Mouse (Mus musculus) E14TG2a.4 (cell line): ENCODE measurements around the gene Slc25a21.

Experiments
- H3K27me3 ChIP-seq: 2 replicates; pipeline ENCODE4 v1.6.1; 2014; ENCODE audit warnings: low read length, control low read depth; ENCODE audit not compliant: insufficient read depth
- H3K36me3 ChIP-seq: 2 replicates; pipeline ENCODE4 v1.6.1; 2014; ENCODE audit warnings: low read length, control low read depth; ENCODE audit not compliant: insufficient read depth
- H3K4me1 ChIP-seq: replicated peaks from 2 replicates; pipeline ENCODE4 v1.6.1; 2014; ENCODE audit warnings: low read depth, low read length, control low read depth
- H3K4me3 ChIP-seq: replicated peaks from 2 replicates; pipeline ENCODE4 v1.5.1; 2014; ENCODE audit warnings: mild to moderate bottlenecking, low read length
- H3K9me3 ChIP-seq: 2 replicates; pipeline ENCODE4 v1.6.1; 2014; ENCODE audit warnings: low read length, control low read depth
- CTCF ChIP-seq: conservative IDR thresholded peaks from 2 replicates; pipeline ENCODE4 v1.5.1; 2014; ENCODE audit warnings: low read length
- NANOG ChIP-seq: IDR thresholded peaks from 2 replicates; pipeline ENCODE4 v1.6.1; 2014; ENCODE audit warnings: borderline replicate concordance, low read length, mixed read lengths
- POU5F1 ChIP-seq: IDR thresholded peaks from 2 replicates; pipeline ENCODE4 v1.6.1; 2014; ENCODE audit warnings: low read length, borderline replicate concordance

Slc25a21 gene

GRCm38 (mm10) chr12:57019737-57020136 lies 177.5 kb downstream of the Slc25a21 start:
- no peak overlapping the region for H3K4me3 ChIP-seq
- no peaks in the 10 kb centered on the region for H3K27me3 ChIP-seq
- no peaks in the 10 kb centered on the region for H3K9me3 ChIP-seq
- H3K4me1 ChIP-seq: no peaks in the 10 kb centered on the region
- no peak for TF ChIP-seq POU5F1
- no peak for TF ChIP-seq CTCF
- no peak for TF ChIP-seq NANOG
- no peaks in the 10 kb centered on the region for H3K36me3 ChIP-seq

- no peak overlapping the region for H3K4me3 ChIP-seq
- no peaks in the 10 kb centered on the region for H3K4me1 ChIP-seq
- TF ChIP-seq CTCF: no peak
- no peak for TF ChIP-seq POU5F1
- no peak for TF ChIP-seq NANOG
- H3K9me3 ChIP-seq: no peaks in the 10 kb centered on the region
- no peaks in the 10 kb centered on the region for H3K27me3 ChIP-seq
- no peaks in the 10 kb centered on the region for H3K36me3 ChIP-seq
These were observed 180.4 kb downstream of the Slc25a21 start for GRCm38 (mm10) chr12:57016845-57017244.

GRCm38 (mm10) chr12:57016324-57016723 lies 180.9 kb downstream of the Slc25a21 start:
- Histone ChIP-seq H3K4me1 (no peaks in the 10 kb centered on the region), H3K9me3 (no peaks in the 10 kb centered on the region), H3K36me3 (no peaks in the 10 kb centered on the region), H3K4me3 (no peak overlapping the region), H3K27me3 (no peaks in the 10 kb centered on the region)
- TF ChIP-seq POU5F1 (no peak), NANOG (no peak), CTCF (no peak)

- Histone ChIP-seq H3K27me3 (no peaks in the 10 kb centered on the region), H3K36me3 (no peaks in the 10 kb centered on the region), H3K4me1 (no peaks in the 10 kb centered on the region), H3K9me3 (no peaks in the 10 kb centered on the region), H3K4me3 (no peak overlapping the region)
- TF ChIP-seq POU5F1 (no peak), NANOG (no peak), CTCF (no peak)
These were observed 188.3 kb downstream of the Slc25a21 start for GRCm38 (mm10) chr12:57009010-57009409.

- no peaks in the 10 kb centered on the region for H3K27me3 ChIP-seq
- H3K4me1 ChIP-seq: no peaks in the 10 kb centered on the region
- TF ChIP-seq NANOG (no peak), POU5F1 (no peak), CTCF (peak; percentile 90)
- no peak overlapping the region for H3K4me3 ChIP-seq
- peaks cover 25% of the 10 kb centered on the region for H3K9me3 ChIP-seq
- H3K36me3 ChIP-seq: no peaks in the 10 kb centered on the region
These were observed 211.2 kb downstream of the Slc25a21 start for GRCm38 (mm10) chr12:56986049-56986448.

- Histone ChIP-seq H3K4me3 (no peak overlapping the region), H3K27me3 (no peaks in the 10 kb centered on the region), H3K9me3 (peaks cover 12% of the 10 kb centered on the region), H3K4me1 (no peaks in the 10 kb centered on the region), H3K36me3 (no peaks in the 10 kb centered on the region)
- TF ChIP-seq NANOG (no peak), CTCF (no peak), POU5F1 (no peak)
These were observed 215.1 kb downstream of the Slc25a21 start for GRCm38 (mm10) chr12:56982066-56982626.

GRCm38 (mm10) chr12:56975256-56975655 lies 222.0 kb downstream of the Slc25a21 start:
- no peaks in the 10 kb centered on the region for H3K27me3 ChIP-seq
- H3K36me3 ChIP-seq: no peaks in the 10 kb centered on the region
- TF ChIP-seq NANOG (no peak), POU5F1 (no peak), CTCF (no peak)

GRCm38 (mm10) chr12:56963236-56963635 lies 234.0 kb downstream of the Slc25a21 start:
- H3K36me3 ChIP-seq: no peaks in the 10 kb centered on the region
- H3K4me3 ChIP-seq: no peak overlapping the region
- TF ChIP-seq NANOG: no peak
- no peak for TF ChIP-seq CTCF
- TF ChIP-seq POU5F1: no peak
- H3K4me1 ChIP-seq: no peaks in the 10 kb centered on the region
- peaks cover 5% of the 10 kb centered on the region for H3K9me3 ChIP-seq
- no peaks in the 10 kb centered on the region for H3K27me3 ChIP-seq

More at GRCm38 (mm10) chr12:56975256-56975655, 222.0 kb downstream of the Slc25a21 start:
- H3K9me3 ChIP-seq: no peaks in the 10 kb centered on the region
- H3K4me1 ChIP-seq: no peaks in the 10 kb centered on the region
- H3K4me3 ChIP-seq: no peak overlapping the region

- Histone ChIP-seq H3K4me1 (no peaks in the 10 kb centered on the region), H3K4me3 (no peak overlapping the region), H3K27me3 (no peaks in the 10 kb centered on the region), H3K36me3 (no peaks in the 10 kb centered on the region), H3K9me3 (no peaks in the 10 kb centered on the region; the same call in 1 of the 2 replicates)
- TF ChIP-seq NANOG: no peak
- no peak for TF ChIP-seq POU5F1
- TF ChIP-seq CTCF: no peak
These were observed 237.8 kb downstream of the Slc25a21 start for GRCm38 (mm10) chr12:56959230-56960051.
